35 mouse cellular contexts compared by ENCODE assay signal in genomic region chr11:69180120-69180519, GRCm38 (mm10). TPM values are rescaled to one million over a fixed set of nuclear protein-coding genes. Genes with fewer than 3 reads are reported as not detected.
DNase-seq lines count a peak whose midpoint lies in the region; ATAC-seq and TF ChIP-seq lines count a peak whose summit lies in the region.
"Had no signal": no experiment of that assay in that cellular context is flagged by ENCODE, and none has a peak within 500 bp of the region (broad histone marks: within the 10 kb centered on the region; RNA-seq: fewer than 3 reads in every experiment).

No protein-coding gene starts in this region.

- H3K27ac ChIP-seq in kidney, postnatal 0 days = no peak overlapping the region
- H3K27ac ChIP-seq in kidney, adult 2 months (ENCODE audit: insufficient read depth, low read depth, low read length) = no peak overlapping the region
- no peak overlapping the region for H3K27ac ChIP-seq in ES-Bruce4 (ENCODE audit: insufficient read depth, low read length)
- H3K27ac ChIP-seq: heart, embryonic 10.5 days; heart, embryonic 15.5 days; hindbrain, embryonic 13.5 days; limb, embryonic 10.5 days; limb, embryonic 15.5 days; lung, embryonic 15.5 days had no signal

- DNase-seq in kidney, postnatal 0 days (ENCODE audit: low spot score) = no peak
- DNase-seq in kidney, adult 2 months = no peak
- peak; percentile 26 for DNase-seq in A20 (ENCODE audit: low read depth, low spot score)
- peak; percentile 36 for DNase-seq in induced T-regulatory cell, adult 2 months (ENCODE audit: low read depth)
- no peak for DNase-seq in embryo, embryonic 11 days
- no peak for DNase-seq in right cerebral cortex, adult 18-20 months
- DNase-seq: adrenal gland, postnatal 14 days; cerebellum, adult 11-12 months; cerebellum, adult 9-11 months; gastrocnemius, postnatal 14 days; heart, postnatal 36 days; kidney, adult 18-20 months; kidney, postnatal 10 days; layer of hippocampus, adult 9-11 months; lung, postnatal 36 days; spleen, adult 18-20 months; thymus, adult 2 months had no signal

- no peaks in the 10 kb centered on the region for H3K9me3 ChIP-seq in kidney, postnatal 0 days (replicated peaks; ENCODE audit: low read length)
- H3K9me3 ChIP-seq in ES-Bruce4 (replicated peaks; ENCODE audit: control insufficient read depth, insufficient read depth, low read length, poor library complexity, severe bottlenecking) = no peaks in the 10 kb centered on the region
- H3K9me3 ChIP-seq: G1E; heart, embryonic 10.5 days; heart, embryonic 15.5 days; hindbrain, embryonic 13.5 days; limb, embryonic 10.5 days; limb, embryonic 15.5 days; lung, embryonic 15.5 days had no signal

- no peak overlapping the region for H3K4me2 ChIP-seq in kidney, postnatal 0 days (ENCODE audit: low read length)
- H3K4me2 ChIP-seq: heart, embryonic 15.5 days; hindbrain, embryonic 13.5 days; limb, embryonic 15.5 days; lung, embryonic 15.5 days; midbrain, embryonic 11.5 days had no signal

- no peak overlapping the region for H3K4me3 ChIP-seq in kidney, postnatal 0 days (replicated peaks; ENCODE audit: low read depth, low read length)
- no peak overlapping the region for H3K4me3 ChIP-seq in kidney, adult 2 months (ENCODE audit: insufficient read depth, low read depth, low read length)
- H3K4me3 ChIP-seq in ES-Bruce4 (ENCODE audit: low read depth, low read length) = no peak overlapping the region
- H3K4me3 ChIP-seq: erythroblast, embryonic 14.5 days; heart, embryonic 10.5 days; heart, embryonic 15.5 days; hindbrain, embryonic 13.5 days; limb, embryonic 10.5 days; limb, embryonic 15.5 days; lung, embryonic 15.5 days had no signal

- H3K4me1 ChIP-seq in kidney, postnatal 0 days (replicated peaks; ENCODE audit: insufficient read depth, low read length) = no peaks in the 10 kb centered on the region
- no peaks in the 10 kb centered on the region for H3K4me1 ChIP-seq in kidney, adult 2 months (ENCODE audit: control insufficient read depth, insufficient read depth, low read length)
- H3K4me1 ChIP-seq in ES-Bruce4 (ENCODE audit: control insufficient read depth, insufficient read depth, low read length) = no peaks in the 10 kb centered on the region
- H3K4me1 ChIP-seq: hindbrain, embryonic 13.5 days; limb, embryonic 15.5 days; lung, embryonic 15.5 days had no signal

- WGBS in kidney, postnatal 0 days = 84% methylated on average over 4 of the region's 4 CpGs
- WGBS in kidney, adult 2 months = 90% methylated on average over 4 of the region's 4 CpGs

- no peaks in the 10 kb centered on the region for H3K36me3 ChIP-seq in kidney, postnatal 0 days (ENCODE audit: insufficient read depth, low read length)
- H3K36me3 ChIP-seq in kidney, adult 2 months (ENCODE audit: control insufficient read depth, insufficient read depth, low read length) = no peaks in the 10 kb centered on the region
- H3K36me3 ChIP-seq in ES-Bruce4 (ENCODE audit: control insufficient read depth, insufficient read depth, low read length, poor library complexity, severe bottlenecking) = no peaks in the 10 kb centered on the region
- H3K36me3 ChIP-seq: G1E; heart, embryonic 10.5 days; heart, embryonic 15.5 days; hindbrain, embryonic 13.5 days; limb, embryonic 10.5 days; limb, embryonic 15.5 days; lung, embryonic 15.5 days had no signal

- peak; percentile 18; the same call in 1 of the 2 replicates for TF ChIP-seq CTCF in kidney, postnatal 0 days (IDR thresholded peaks at IDR 0.05; ENCODE audit: low read depth)
- TF ChIP-seq CTCF in kidney, adult 2 months (conservative IDR thresholded peaks at IDR 0.05; ENCODE audit: insufficient read depth, insufficient read length, low read depth, low read length) = no peak
- peak; percentile 35 for TF ChIP-seq CTCF in ES-Bruce4 (IDR thresholded peaks at IDR 0.05; ENCODE audit: low read depth, low read length)

- no peak for TF ChIP-seq EP300 in ES-Bruce4 (IDR thresholded peaks at IDR 0.05; ENCODE audit: insufficient read depth, low read depth, low read length)

- no peak for TF ChIP-seq POLR2A in kidney, adult 2 months (IDR thresholded peaks at IDR 0.05; ENCODE audit: low read depth, low read length)
- no peak for TF ChIP-seq POLR2A in ES-Bruce4 (IDR thresholded peaks at IDR 0.05; ENCODE audit: insufficient read depth, low read length)

- no peaks in the 10 kb centered on the region for H3K27me3 ChIP-seq in kidney, postnatal 0 days (ENCODE audit: insufficient read depth, low read length)
- no peaks in the 10 kb centered on the region for H3K27me3 ChIP-seq in kidney, adult 2 months (replicated peaks; ENCODE audit: control insufficient read depth, insufficient read depth, low read length)
- H3K27me3 ChIP-seq in ES-Bruce4 (ENCODE audit: control insufficient read depth, insufficient read depth, low read length, poor library complexity, severe bottlenecking) = no peaks in the 10 kb centered on the region
- H3K27me3 ChIP-seq: heart, embryonic 15.5 days; hindbrain, embryonic 13.5 days; limb, embryonic 15.5 days; lung, embryonic 15.5 days; Patski had no signal

- no peak for ATAC-seq in kidney, postnatal 0 days (replicated peaks; ENCODE audit: low FRiP score, low read depth)
- ATAC-seq: forebrain, embryonic 16.5 days; midbrain, embryonic 16.5 days; Patski had no signal

- no peak overlapping the region for H3K9ac ChIP-seq in kidney, postnatal 0 days (ENCODE audit: low read depth, low read length)
- no peak overlapping the region for H3K9ac ChIP-seq in ES-Bruce4 (ENCODE audit: low read depth, poor library complexity, severe bottlenecking)
- H3K9ac ChIP-seq: heart, embryonic 15.5 days; hindbrain, embryonic 13.5 days; limb, embryonic 15.5 days; lung, embryonic 15.5 days had no signal

RNA-seq across cellular contexts. Expression of gene Alox8, which starts 17.5 kb away (rescaled TPM):
- polyA plus RNA-seq in kidney, postnatal 0 days (2015; fragmentation: Nextera tagmentation; extraction: Ambion mirVana) = 0.17 and 0.61 TPM in 2 replicates
- polyA plus RNA-seq in kidney, adult 2 months (2012; rRNA removed) = 0.05 and 0.08 TPM in 2 replicates
- not detected in 2 replicates for polyA plus RNA-seq in ES-Bruce4 (2011; ENCODE audit: insufficient read depth, insufficient read length, low read depth, missing spikeins)
- polyA plus RNA-seq: embryonic facial prominence, embryonic 14.5 days; erythroblast, embryonic 14.5 days; G1E; midbrain, embryonic 11.5 days; neural tube, embryonic 11.5 days; Patski had no signal

RNA-seq across cellular contexts. Expression of gene Alox12b, which starts 23.3 kb away (rescaled TPM):
- 0.27 and 0.36 TPM in 2 replicates for polyA plus RNA-seq in kidney, postnatal 0 days (2015; fragmentation: Nextera tagmentation; extraction: Ambion mirVana)
- 0.27 TPM in 2 replicates for polyA plus RNA-seq in kidney, adult 2 months (2012; rRNA removed)
- polyA plus RNA-seq in ES-Bruce4 (2011; ENCODE audit: insufficient read depth, insufficient read length, low read depth, missing spikeins) = 0.27 TPM in 1 of 2 replicates, not detected in the other
- polyA plus RNA-seq: C2C12; erythroblast, embryonic 14.5 days; forebrain, embryonic 16.5 days; G1E; heart, embryonic 10.5 days; liver, embryonic 16.5 days; lung, embryonic 15.5 days; midbrain, embryonic 11.5 days; neural tube, embryonic 11.5 days; Patski had no signal

RNA-seq across cellular contexts. Expression of gene Aloxe3, which starts 54.4 kb away (rescaled TPM):
- polyA plus RNA-seq in kidney, postnatal 0 days (2015; fragmentation: Nextera tagmentation; extraction: Ambion mirVana) = 0.54 and 0.69 TPM in 2 replicates
- polyA plus RNA-seq in kidney, adult 2 months (2012; rRNA removed) = 0.39 and 0.48 TPM in 2 replicates
- polyA plus RNA-seq in ES-Bruce4 (2011; ENCODE audit: insufficient read depth, insufficient read length, low read depth, missing spikeins) = 1.7 and 2.0 TPM in 2 replicates
- polyA plus RNA-seq: forebrain, embryonic 11.5 days; G1E had no signal

RNA-seq across cellular contexts. Expression of gene Gucy2e, which starts 56.7 kb away (rescaled TPM):
- 0.13 and 0.24 TPM in 2 replicates for polyA plus RNA-seq in kidney, postnatal 0 days (2015; fragmentation: Nextera tagmentation; extraction: Ambion mirVana)
- polyA plus RNA-seq in kidney, adult 2 months (2012; rRNA removed) = 0.02 TPM in 1 of 2 replicates, not detected in the other
- 0.11 TPM in 1 of 2 replicates, not detected in the other for polyA plus RNA-seq in ES-Bruce4 (2011; ENCODE audit: insufficient read depth, insufficient read length, low read depth, missing spikeins)
- polyA plus RNA-seq: C2C12; erythroblast, embryonic 14.5 days; G1E; limb, embryonic 10.5 days; liver, embryonic 16.5 days; neural tube, embryonic 11.5 days; Patski had no signal

RNA-seq across cellular contexts. Expression of gene 9130213A22Rik, which starts 57.7 kb away (rescaled TPM):
- polyA plus RNA-seq in kidney, postnatal 0 days (2015; fragmentation: Nextera tagmentation; extraction: Ambion mirVana) = 0.25 and 0.31 TPM in 2 replicates
- 0.74 and 0.79 TPM in 2 replicates for polyA plus RNA-seq in kidney, adult 2 months (2012; rRNA removed)
- polyA plus RNA-seq in ES-Bruce4 (2011; ENCODE audit: insufficient read depth, insufficient read length, low read depth, missing spikeins) = not detected in 2 replicates
- polyA plus RNA-seq: erythroblast, embryonic 14.5 days; forebrain, embryonic 11.5 days; liver, embryonic 16.5 days; neural tube, embryonic 11.5 days had no signal

Comparison
In these comparisons a context has a peak if more than half of its experiments do, and no peak if none do; other contexts are left out.
1. DNase-seq: peak in A20 (single experiment) and induced T-regulatory cell, adult 2 months (single experiment); none in kidney, postnatal 0 days (single experiment), kidney, adult 2 months (single experiment), embryo, embryonic 11 days (single experiment) and right cerebral cortex, adult 18-20 months (single experiment).